Mouse (Mus musculus) ES-E14 (cell line): ENCODE results near the gene Ccdc74a. TPM values are rescaled to one million over a fixed set of nuclear protein-coding genes. Genes with fewer than 3 reads are reported as not detected.

Source experiments
- DNase-seq: peaks from one replicate; pipeline ENCODE4 v3.0.0-alpha.2; 2013; ENCODE audit warnings: low read depth, low spot score
- H3K27ac ChIP-seq: 2 replicates; pipeline ENCODE4 v1.5.1; 2012; ENCODE audit warnings: low read depth, mild to moderate bottlenecking, low read length, moderate library complexity, mixed read lengths; ENCODE audit not compliant: poor library complexity, insufficient read depth, severe bottlenecking
- H3K36me3 ChIP-seq: 2 replicates; pipeline ENCODE4 v1.6.1; 2012; ENCODE audit warnings: mild to moderate bottlenecking, low read length, moderate library complexity, mixed read lengths; ENCODE audit not compliant: control insufficient read depth, poor library complexity, insufficient read depth, severe bottlenecking
- H3K4me1 ChIP-seq, 2 experiments: fragments of 150-350 bp in 1 of 2; sonication (generic) in 1 of 2; 2 replicates each; pipeline ENCODE4 v1.6.1; 2012; ENCODE audit warnings: low read length in 2 of 2, mild to moderate bottlenecking in 1 of 2, mixed read lengths in 1 of 2; ENCODE audit not compliant: control insufficient read depth in 2 of 2, insufficient read depth in 2 of 2, poor library complexity in 1 of 2
- H3K4me3 ChIP-seq, 2 experiments: fragments of 150-350 bp in 1 of 2; sonication (generic) in 1 of 2; 2 replicates each; pipeline ENCODE4 v1.5.1; 2012; ENCODE audit warnings: low read length in 2 of 2, low read depth in 1 of 2, mild to moderate bottlenecking in 1 of 2, mixed read lengths in 1 of 2; ENCODE audit not compliant: insufficient read depth in 1 of 2, poor library complexity in 1 of 2, severe bottlenecking in 1 of 2
- H3K9ac ChIP-seq: 2 replicates; pipeline ENCODE4 v1.6.1; 2012; ENCODE audit warnings: low read depth, mild to moderate bottlenecking, low read length, mixed read lengths; ENCODE audit not compliant: poor library complexity, insufficient read depth, severe bottlenecking
- H3K9me3 ChIP-seq: fragments of 150-350 bp; sonication (generic); 2 replicates; pipeline ENCODE4 v1.6.1; 2012; ENCODE audit warnings: low read depth, mild to moderate bottlenecking, low read length; ENCODE audit not compliant: control insufficient read depth, insufficient read depth
- CHD2 ChIP-seq: IDR thresholded peaks from 2 replicates; pipeline ENCODE4 v1.6.1; 2014; ENCODE audit warnings: mild to moderate bottlenecking, low read depth, low read length, inconsistent platforms
- HCFC1 ChIP-seq: IDR thresholded peaks from 2 replicates; pipeline ENCODE4 v1.6.1; 2012; ENCODE audit warnings: low read length, inconsistent platforms, borderline replicate concordance; ENCODE audit not compliant: insufficient read depth
- MAFK ChIP-seq: IDR thresholded peaks from 2 replicates; pipeline ENCODE4 v1.6.1; 2014; ENCODE audit warnings: mild to moderate bottlenecking, low read depth, low read length, inconsistent platforms; ENCODE audit not compliant: insufficient read depth
- ZC3H11A ChIP-seq: IDR thresholded peaks from 2 replicates; pipeline ENCODE4 v1.6.1; 2012; ENCODE audit warnings: low read depth, mild to moderate bottlenecking, inconsistent platforms, low read length, borderline replicate concordance
- ZNF384 ChIP-seq: IDR thresholded peaks from 2 replicates; pipeline ENCODE4 v1.6.1; 2012; ENCODE audit warnings: low read depth, low read length, inconsistent platforms
- in situ Hi-C, 2 experiments: fragments of 600-800 bp; cut with MboI; formaldehyde crosslinking; loops; one replicate each; pipeline ENCODE4 v1.15.1; 2025; ENCODE audit warnings: low sequenced_read_pairs in 2 of 2, inconsistent platforms in 1 of 2; ENCODE audit not compliant: unreplicated experiment in 2 of 2
- total RNA-seq: library from RNA; depleted of rRNA; stranded (reverse); fragments of 300-350 nt; gene quantifications from 2 replicates; pipeline ENCODE4 v1.2.3, GENCODE M21; 2012; rRNA removed

Ccdc74a gene
- total RNA-seq, 1 experiment: 2.3 TPM

- in situ Hi-C loops: no loop called here
- no peak overlapping the region for H3K4me3 ChIP-seq
- TF ChIP-seq MAFK: no peak
- no peak for TF ChIP-seq CHD2
- TF ChIP-seq ZC3H11A: no peak
- TF ChIP-seq ZNF384: no peak
- TF ChIP-seq HCFC1: no peak
- no peak overlapping the region for H3K9ac ChIP-seq
- DNase-seq: no peak
- no peak overlapping the region for H3K27ac ChIP-seq
- H3K4me1 ChIP-seq: no peaks in the 10 kb centered on the region
- H3K36me3 ChIP-seq: peaks cover 34% of the 10 kb centered on the region
- no peaks in the 10 kb centered on the region for H3K9me3 ChIP-seq
These were observed 10.1 kb downstream of the Ccdc74a start for GRCm38 (mm10) chr16:17656212-17656871.

- H3K4me3 ChIP-seq: no peak overlapping the region
- no peaks in the 10 kb centered on the region for H3K9me3 ChIP-seq
- no peak for DNase-seq
- TF ChIP-seq ZNF384 (no peak), HCFC1 (no peak), ZC3H11A (no peak), MAFK (no peak), CHD2 (no peak)
- in situ Hi-C loops: no loop called here
- no peak overlapping the region for H3K27ac ChIP-seq
- H3K4me1 ChIP-seq: no peaks in the 10 kb centered on the region
- no peak overlapping the region for H3K9ac ChIP-seq
- peaks cover 2% of the 10 kb centered on the region; the same call in 1 of the 2 replicates for H3K36me3 ChIP-seq
These were observed 19.3 kb downstream of the Ccdc74a start for GRCm38 (mm10) chr16:17665568-17665967.

- DNase-seq: no peak
- no peak overlapping the region for H3K4me3 ChIP-seq
- no peak overlapping the region for H3K27ac ChIP-seq
- H3K9me3 ChIP-seq: no peaks in the 10 kb centered on the region
- in situ Hi-C loops: no loop called here
- H3K9ac ChIP-seq: no peak overlapping the region
- H3K4me1 ChIP-seq: no peaks in the 10 kb centered on the region
- TF ChIP-seq ZNF384 (no peak), HCFC1 (no peak), ZC3H11A (no peak), MAFK (no peak), CHD2 (no peak)
- H3K36me3 ChIP-seq: peaks cover 11% of the 10 kb centered on the region; the same call in 1 of the 2 replicates
These were observed 23.6 kb downstream of the Ccdc74a start for GRCm38 (mm10) chr16:17669886-17670285.

GRCm38 (mm10) chr16:17694860-17695259, 48.6 kb downstream of the Ccdc74a start:
- H3K9ac ChIP-seq: no peak overlapping the region
- H3K4me1 ChIP-seq: no peaks in the 10 kb centered on the region
- TF ChIP-seq ZC3H11A (no peak), HCFC1 (no peak), MAFK (no peak), ZNF384 (no peak), CHD2 (no peak)
- no peak overlapping the region for H3K4me3 ChIP-seq
- no peaks in the 10 kb centered on the region for H3K9me3 ChIP-seq
- no peak for DNase-seq
- H3K36me3 ChIP-seq: peaks cover 10% of the 10 kb centered on the region
- in situ Hi-C loops: no loop called here
- H3K27ac ChIP-seq: no peak overlapping the region

Other genes starting within 250 kb of the Ccdc74a start
- 5.2 and 7.5 TPM in 2 replicates for gene Snap29, start 240.5 kb upstream of the Ccdc74a start, total RNA-seq
- gene Pi4ka, start 240.2 kb upstream of the Ccdc74a start, total RNA-seq: 42.5 and 45.4 TPM in 2 replicates
- gene Crkl, start 194.5 kb upstream of the Ccdc74a start, total RNA-seq: 23.7 and 28.2 TPM in 2 replicates
- gene Aifm3, start 156.9 kb upstream of the Ccdc74a start, total RNA-seq: 3.0 and 5.7 TPM in 2 replicates
- 63.1 and 89.0 TPM in 2 replicates for gene Lztr1, start 137.8 kb upstream of the Ccdc74a start, total RNA-seq
- gene Thap7, start 115.3 kb upstream of the Ccdc74a start, total RNA-seq: 24.4 and 32.9 TPM in 2 replicates
- 0.09 TPM in 1 of 2 replicates, not detected in the other for gene Lrrc74b, start 85.2 kb upstream of the Ccdc74a start, total RNA-seq
- gene P2rx6, start 84.6 kb upstream of the Ccdc74a start, total RNA-seq: 0.09 and 0.42 TPM in 2 replicates
- gene Slc7a4, start 63.3 kb upstream of the Ccdc74a start, total RNA-seq: 2.9 and 6.9 TPM in 2 replicates
- 123 and 130 TPM in 2 replicates for gene Smpd4, start 27.1 kb upstream of the Ccdc74a start, total RNA-seq
- gene Med15, start 86.4 kb downstream of the Ccdc74a start, total RNA-seq: 32.7 and 36.6 TPM in 2 replicates
- 48.5 and 64.7 TPM in 2 replicates for gene Klhl22, start 113.1 kb downstream of the Ccdc74a start, total RNA-seq
- gene Scarf2, start 150.8 kb downstream of the Ccdc74a start, total RNA-seq: 7.2 and 8.1 TPM in 2 replicates
- gene B830017H08Rik, start 186.7 kb downstream of the Ccdc74a start, total RNA-seq: 0.16 TPM in 1 of 2 replicates, not detected in the other
- gene Car15, start 191.9 kb downstream of the Ccdc74a start, total RNA-seq: 2.4 and 3.5 TPM in 2 replicates
- 0.22 and 1.5 TPM in 2 replicates for gene Gm20518, start 245.2 kb downstream of the Ccdc74a start, total RNA-seq
- gene Tssk1, start 247.8 kb downstream of the Ccdc74a start, total RNA-seq: 0.16 TPM in 1 of 2 replicates, not detected in the other